Mouse (Mus musculus) forebrain, embryonic 12.5 days (tissue): Measurements from ENCODE around the gene Arl6ip1. TPM values are rescaled to one million over a fixed set of nuclear protein-coding genes. Genes with fewer than 3 reads are reported as not detected.

Source experiments
- polyA plus RNA-seq: library from polyadenylated mRNA; unstranded; fragments of >200 nt; fragmentation: Nextera tagmentation; extraction: Ambion mirVana; gene quantifications from 2 replicates; pipeline ENCODE4 v1.2.1, GENCODE M21; 2016

The Arl6ip1 gene
- polyA plus RNA-seq, 1 experiment from 2014 or later = 624 TPM

Other genes with a start within 250 kb of the Arl6ip1 start
- gene Rps15a, start 13.5 kb downstream of the Arl6ip1 start, polyA plus RNA-seq = 576 and 579 TPM in 2 replicates
- 23.4 and 24.2 TPM in 2 replicates for gene Smg1, start 114.0 kb upstream of the Arl6ip1 start, polyA plus RNA-seq